18 mouse cellular contexts compared by ENCODE assay signal in the genomic region with DNA sequence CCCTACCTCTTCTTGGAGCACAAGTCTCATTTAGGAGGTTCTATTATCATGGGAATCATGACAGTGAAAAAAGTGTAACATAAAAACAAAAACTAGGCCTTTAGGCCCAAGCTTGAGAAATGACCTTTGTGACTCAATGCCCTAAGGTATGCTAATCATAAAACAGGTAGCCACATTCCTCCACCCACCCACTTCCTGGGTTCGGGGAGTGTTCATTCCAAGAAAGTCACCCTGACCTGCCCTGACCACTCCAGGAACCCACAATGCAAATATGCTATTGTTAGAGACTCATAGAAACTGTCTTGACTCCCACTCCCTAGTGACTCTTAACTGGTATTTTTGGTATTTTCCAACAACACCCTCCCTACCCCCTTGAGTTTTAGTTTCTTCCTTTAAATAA.
"Had no signal": no experiment of that assay in that cellular context is flagged by ENCODE, and none has a peak within 500 bp of the region (broad histone marks: within the 10 kb centered on the region; RNA-seq: fewer than 3 reads in every experiment).

No protein-coding gene starts in this region.

- DNase-seq: lung, adult 18-20 months; lung, embryonic 14.5 days; lung, postnatal 10 days; lung, postnatal 4 days; midbrain, embryonic 14.5 days; retina, postnatal 1 day; right cerebral cortex, adult 18-20 months; right cerebral cortex, postnatal 25 days; right cerebral cortex, postnatal 4 days; spleen, adult 18-20 months; thymus, adult 18-20 months; thymus, postnatal 14 days; thymus, postnatal 36 days had no signal

- H3K36me3 ChIP-seq: midbrain, embryonic 10.5 days; midbrain, embryonic 12.5 days; neural tube, embryonic 13.5 days; neural tube, embryonic 15.5 days had no signal

- H3K27ac ChIP-seq: midbrain, embryonic 10.5 days; midbrain, embryonic 12.5 days; neural tube, embryonic 13.5 days; neural tube, embryonic 15.5 days had no signal

- H3K27me3 ChIP-seq: midbrain, embryonic 12.5 days; neural tube, embryonic 13.5 days; neural tube, embryonic 15.5 days had no signal

- H3K9me3 ChIP-seq: midbrain, embryonic 12.5 days; neural tube, embryonic 13.5 days; neural tube, embryonic 15.5 days had no signal

- H3K4me3 ChIP-seq: midbrain, embryonic 10.5 days; midbrain, embryonic 12.5 days; myocyte; neural tube, embryonic 13.5 days; neural tube, embryonic 15.5 days had no signal

- H3K9ac ChIP-seq: lung, embryonic 14.5 days; midbrain, embryonic 12.5 days; neural tube, embryonic 13.5 days; neural tube, embryonic 15.5 days had no signal

- H3K4me1 ChIP-seq: midbrain, embryonic 12.5 days; neural tube, embryonic 13.5 days; neural tube, embryonic 15.5 days had no signal
